Mouse (Mus musculus): ENCODE measurements around the gene N4bp2l2. TPM values are rescaled to one million over a fixed set of nuclear protein-coding genes. Genes with fewer than 3 reads are reported as not detected.

N4bp2l2 gene
- polyA plus RNA-seq, 1 experiment from 2014 or later: 47.1 TPM

DNA sequence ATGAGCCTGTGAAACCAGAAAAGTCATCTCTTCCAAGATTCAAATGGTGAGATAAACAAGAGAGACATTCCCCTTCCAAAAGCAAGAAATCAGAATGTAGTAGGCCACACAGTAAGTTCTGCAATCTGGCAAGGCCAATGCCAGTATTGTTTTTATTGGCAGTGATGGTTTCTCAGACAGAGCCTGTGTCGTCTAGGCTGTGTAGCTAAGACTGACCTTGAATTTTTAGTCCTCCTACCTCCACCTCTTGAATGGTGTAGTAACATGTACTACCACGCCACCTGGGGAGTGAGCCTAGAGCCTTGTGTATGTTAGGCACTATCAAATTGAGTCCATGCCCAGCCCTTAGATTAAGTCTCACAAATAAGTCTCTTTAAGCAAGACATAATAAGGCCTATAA is 36.3 kb downstream of the N4bp2l2 start:
- no peak for ATAC-seq (ENCODE audit: insufficient number of reproducible peaks, insufficient read depth, low FRiP score, low TSS enrichment)
- WGBS: 90% methylated on average over 2 of the region's 2 CpGs
- Histone ChIP-seq H3K36me3 (peaks cover 2% of the 10 kb centered on the region), H3K4me3 (no peak overlapping the region), H3K9ac (no peak overlapping the region), H3K27me3 (no peaks in the 10 kb centered on the region), H3K9me3 (no peaks in the 10 kb centered on the region), H3K27ac (no peak overlapping the region), H3K4me2 (replicated peaks) (no peak overlapping the region), H3K4me1 (no peaks in the 10 kb centered on the region)

DNA sequence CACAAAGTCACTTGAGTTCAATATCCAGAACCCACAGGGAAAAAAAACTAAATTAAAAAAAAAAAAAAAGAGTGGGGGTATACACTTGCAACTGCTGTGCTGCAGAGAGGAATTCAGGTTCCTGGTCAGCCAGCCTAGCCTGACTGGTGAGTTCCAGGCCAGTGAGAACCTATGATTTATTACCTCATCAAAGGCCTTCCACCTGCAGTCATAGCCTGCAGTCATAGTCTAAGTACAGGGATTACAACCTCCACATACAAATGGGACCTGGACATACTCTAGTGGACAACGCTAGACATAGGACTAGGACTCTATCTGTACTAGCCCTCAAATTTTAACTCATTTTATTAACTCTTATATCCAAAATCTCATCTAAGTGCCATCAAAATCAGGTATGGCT is 36.7 kb downstream of the N4bp2l2 start:
- WGBS: 90% methylated on average over 1 of the region's 1 CpGs
- Histone ChIP-seq H3K9me3 (no peaks in the 10 kb centered on the region), H3K9ac (no peak overlapping the region), H3K36me3 (no peaks in the 10 kb centered on the region; the same call in 1 of the 2 replicates), H3K27ac (no peak overlapping the region), H3K4me1 (no peaks in the 10 kb centered on the region), H3K27me3 (no peaks in the 10 kb centered on the region), H3K4me2 (replicated peaks) (no peak overlapping the region), H3K4me3 (no peak overlapping the region)
- no peak for ATAC-seq (ENCODE audit: insufficient number of reproducible peaks, insufficient read depth, low FRiP score, low TSS enrichment)

DNA sequence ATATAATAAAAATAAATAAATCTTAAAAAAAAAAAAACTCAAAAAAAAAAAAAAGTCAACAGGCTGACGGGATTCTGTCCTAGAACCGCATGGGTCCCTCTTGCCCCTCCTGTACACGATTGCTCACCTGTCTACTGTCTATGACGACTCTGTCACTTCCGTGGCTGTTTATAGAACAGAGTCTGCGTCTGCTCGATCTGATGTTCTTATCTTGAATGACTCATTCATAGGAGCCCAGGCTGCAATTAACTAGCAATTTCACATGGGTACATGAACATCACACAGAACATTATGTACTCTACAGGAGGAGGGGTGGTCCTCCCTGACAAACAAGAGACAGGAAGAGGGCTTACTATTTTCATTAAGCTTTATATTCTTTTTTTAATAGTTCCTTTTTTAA is 40.5 kb downstream of the N4bp2l2 start:
- ATAC-seq (ENCODE audit: insufficient number of reproducible peaks, insufficient read depth, low FRiP score, low TSS enrichment): no peak
- no peak overlapping the region for H3K9ac ChIP-seq
- H3K27me3 ChIP-seq: no peaks in the 10 kb centered on the region
- 92% methylated on average over 7 of the region's 7 CpGs for WGBS
- H3K4me3 ChIP-seq: no peak overlapping the region
- H3K27ac ChIP-seq: no peak overlapping the region
- no peaks in the 10 kb centered on the region for H3K36me3 ChIP-seq
- no peaks in the 10 kb centered on the region for H3K4me1 ChIP-seq
- H3K4me2 ChIP-seq (replicated peaks): no peak overlapping the region
- no peaks in the 10 kb centered on the region for H3K9me3 ChIP-seq

DNA sequence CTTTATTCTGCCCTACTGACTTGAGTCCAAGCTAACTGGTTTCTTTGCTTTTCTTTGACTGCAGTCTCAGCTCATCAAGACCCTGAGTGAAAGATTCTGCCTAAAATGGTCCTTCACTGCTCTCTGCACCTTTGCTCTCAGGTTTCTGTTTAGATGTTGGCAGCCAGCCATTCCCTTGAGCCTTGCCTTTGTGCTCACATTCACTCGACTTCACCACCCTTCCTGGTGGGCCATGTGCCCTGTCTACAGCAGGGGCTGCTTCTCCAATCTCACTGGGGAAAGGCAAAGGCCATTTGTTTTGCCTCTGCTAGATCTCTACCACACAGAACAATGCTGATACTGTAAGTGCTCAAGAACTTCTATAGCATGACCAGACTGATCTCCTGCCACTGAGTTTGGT is 43.2 kb downstream of the N4bp2l2 start:
- no peaks in the 10 kb centered on the region for H3K27me3 ChIP-seq
- H3K4me1 ChIP-seq: no peaks in the 10 kb centered on the region
- 23% methylated on average over 1 of the region's 1 CpGs for WGBS
- no peak overlapping the region for H3K4me3 ChIP-seq
- no peak overlapping the region for H3K9ac ChIP-seq
- ATAC-seq (ENCODE audit: insufficient number of reproducible peaks, insufficient read depth, low FRiP score, low TSS enrichment): no peak
- no peak overlapping the region for H3K27ac ChIP-seq
- H3K4me2 ChIP-seq (replicated peaks): no peak overlapping the region
- no peaks in the 10 kb centered on the region for H3K36me3 ChIP-seq
- H3K9me3 ChIP-seq: no peaks in the 10 kb centered on the region

DNA sequence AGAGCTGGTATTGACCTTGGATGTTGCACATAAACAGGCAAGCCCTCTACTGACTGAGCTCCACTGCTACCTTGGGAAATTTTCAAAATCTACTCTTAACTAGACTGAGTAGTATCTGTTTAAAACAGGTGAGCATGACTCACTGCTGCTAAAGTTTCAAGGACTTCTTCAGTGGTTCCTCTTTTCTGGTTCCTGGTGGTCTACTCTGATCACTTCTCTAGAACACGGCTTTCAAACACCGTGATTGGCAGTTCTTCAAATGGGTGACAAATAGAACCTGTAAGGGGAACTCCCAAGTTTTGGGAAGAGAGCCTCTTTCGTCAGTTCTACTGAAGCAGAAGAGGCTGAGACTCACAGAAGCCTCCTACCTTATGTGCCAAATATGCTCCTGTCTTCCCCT is 44.4 kb downstream of the N4bp2l2 start:
- Histone ChIP-seq H3K36me3 (no peaks in the 10 kb centered on the region), H3K4me2 (replicated peaks) (no peak overlapping the region), H3K9me3 (no peaks in the 10 kb centered on the region), H3K9ac (no peak overlapping the region), H3K27me3 (no peaks in the 10 kb centered on the region), H3K4me1 (no peaks in the 10 kb centered on the region), H3K4me3 (no peak overlapping the region), H3K27ac (no peak overlapping the region)
- ATAC-seq (ENCODE audit: insufficient number of reproducible peaks, insufficient read depth, low FRiP score, low TSS enrichment): no peak
- WGBS: 93% methylated on average over 3 of the region's 3 CpGs

DNA sequence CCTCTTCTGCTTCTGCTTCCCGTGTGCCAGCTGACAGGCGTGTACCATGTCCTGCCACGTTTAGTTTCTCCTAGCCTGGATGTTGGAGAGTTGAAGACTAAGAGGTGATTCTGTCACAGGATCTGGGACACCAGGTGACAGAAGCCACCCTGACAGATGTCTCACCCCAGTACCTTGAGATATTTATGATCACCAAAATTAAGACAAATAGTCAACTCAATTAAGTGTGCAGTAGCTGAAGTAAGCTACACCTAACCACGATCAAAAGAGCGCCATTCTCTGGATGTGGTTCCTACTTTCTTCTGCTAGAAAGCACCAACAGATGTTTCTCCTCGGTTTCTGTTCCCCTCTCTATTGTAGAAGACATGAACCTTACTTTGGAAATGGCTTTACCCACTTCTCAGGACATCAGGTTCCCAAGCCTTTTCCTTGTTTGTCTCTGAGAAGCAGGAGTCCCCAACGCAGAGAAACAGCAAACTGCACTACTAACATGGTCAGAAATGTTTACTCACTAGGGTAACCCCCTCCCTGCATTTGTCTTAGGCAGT is 45.3 kb downstream of the N4bp2l2 start:
- no peak for ATAC-seq (ENCODE audit: insufficient number of reproducible peaks, insufficient read depth, low FRiP score, low TSS enrichment)
- Histone ChIP-seq H3K9me3 (no peaks in the 10 kb centered on the region), H3K27ac (no peak overlapping the region), H3K9ac (no peak overlapping the region), H3K36me3 (no peaks in the 10 kb centered on the region), H3K27me3 (no peaks in the 10 kb centered on the region), H3K4me3 (no peak overlapping the region), H3K4me1 (no peaks in the 10 kb centered on the region), H3K4me2 (replicated peaks) (no peak overlapping the region)
- 87% methylated on average over 7 of the region's 7 CpGs for WGBS

DNA sequence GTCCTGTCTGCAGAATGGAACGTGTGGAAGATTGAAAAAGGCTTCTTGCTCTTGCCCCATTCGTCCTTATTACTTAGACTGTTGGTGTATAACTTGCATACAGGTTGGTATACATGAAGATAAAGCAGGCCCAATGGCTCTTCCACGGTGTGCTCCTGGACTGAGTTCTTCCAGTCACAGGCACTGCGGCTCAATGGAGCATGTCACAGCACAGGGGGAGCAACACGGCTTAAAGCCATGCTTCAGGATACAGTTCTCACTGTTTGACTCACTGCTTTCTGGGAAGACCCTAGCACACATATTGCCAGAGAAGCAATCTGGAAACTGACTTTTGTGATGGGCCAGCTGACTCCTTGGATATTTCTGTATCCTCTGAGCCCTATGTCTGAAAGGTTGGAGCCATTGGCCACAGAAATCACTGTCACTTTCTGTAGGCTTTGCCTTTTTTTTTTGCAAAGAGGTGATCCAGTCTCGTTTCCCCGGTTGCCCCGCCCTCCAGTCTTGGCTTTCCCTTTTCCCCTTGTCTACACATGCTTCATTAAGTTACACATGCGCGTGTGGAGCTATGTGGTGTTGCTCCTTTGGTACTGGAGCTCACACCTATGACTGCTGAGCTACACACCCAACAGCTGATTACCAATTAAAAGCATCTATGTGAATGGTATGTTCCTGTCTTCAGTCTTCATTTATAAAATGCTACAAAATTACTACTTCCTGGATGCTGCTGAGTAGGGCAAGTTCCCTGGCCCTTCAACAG is 47.2 kb downstream of the N4bp2l2 start:
- ATAC-seq (ENCODE audit: insufficient number of reproducible peaks, insufficient read depth, low FRiP score, low TSS enrichment): no peak
- Histone ChIP-seq H3K4me3 (no peak overlapping the region), H3K9ac (no peak overlapping the region), H3K4me2 (replicated peaks) (no peak overlapping the region), H3K4me1 (no peaks in the 10 kb centered on the region), H3K27me3 (no peaks in the 10 kb centered on the region), H3K9me3 (no peaks in the 10 kb centered on the region), H3K36me3 (no peaks in the 10 kb centered on the region), H3K27ac (no peak overlapping the region)
- 88% methylated on average over 10 of the region's 10 CpGs for WGBS

DNA sequence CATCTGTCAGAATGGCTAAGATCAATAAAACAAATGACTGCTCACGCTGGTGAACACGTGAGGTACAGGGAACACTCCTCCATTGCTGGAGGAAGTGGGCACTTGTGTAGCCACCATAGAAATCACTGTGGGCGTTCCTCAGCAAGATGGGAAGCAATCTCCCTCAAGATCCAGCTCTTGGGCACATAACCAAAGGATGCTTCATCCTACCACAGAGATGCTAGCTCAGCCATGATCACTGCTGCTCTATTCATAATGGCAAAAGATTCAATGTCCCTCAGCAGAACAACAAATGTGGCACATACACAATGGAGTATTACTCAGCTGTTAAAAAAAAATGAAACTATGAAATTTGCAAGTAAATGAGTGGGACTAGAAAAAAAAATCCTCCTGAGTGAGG is 49.3 kb downstream of the N4bp2l2 start:
- Histone ChIP-seq H3K9ac (no peak overlapping the region), H3K36me3 (no peaks in the 10 kb centered on the region), H3K27me3 (no peaks in the 10 kb centered on the region), H3K4me3 (no peak overlapping the region), H3K27ac (no peak overlapping the region), H3K4me2 (replicated peaks) (no peak overlapping the region), H3K9me3 (no peaks in the 10 kb centered on the region), H3K4me1 (no peaks in the 10 kb centered on the region)
- no peak for ATAC-seq (ENCODE audit: insufficient number of reproducible peaks, insufficient read depth, low FRiP score, low TSS enrichment)
- WGBS: 72% methylated on average over 3 of the region's 3 CpGs

DNA sequence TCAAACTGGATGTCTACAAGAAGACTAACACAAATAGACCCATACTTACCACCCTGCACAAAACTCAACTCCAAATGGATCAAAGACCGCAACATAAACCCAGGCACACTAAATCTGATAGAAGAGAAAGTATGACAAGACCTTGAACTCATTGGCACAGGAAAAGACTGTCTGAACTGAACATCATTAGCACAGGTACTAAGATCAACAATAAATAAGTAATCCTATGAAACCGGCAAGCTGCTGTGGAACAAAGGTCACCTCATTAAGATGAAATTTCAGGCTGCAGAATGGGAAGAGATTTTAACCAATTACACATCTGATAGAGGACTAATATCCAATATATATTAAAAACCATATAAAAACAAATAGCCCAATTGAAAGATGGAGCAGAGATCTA is 49.8 kb downstream of the N4bp2l2 start:
- no peaks in the 10 kb centered on the region for H3K27me3 ChIP-seq
- H3K9me3 ChIP-seq: no peaks in the 10 kb centered on the region
- H3K4me1 ChIP-seq: no peaks in the 10 kb centered on the region
- no peak overlapping the region for H3K4me2 ChIP-seq (replicated peaks)
- ATAC-seq (ENCODE audit: insufficient number of reproducible peaks, insufficient read depth, low FRiP score, low TSS enrichment): no peak
- no peak overlapping the region for H3K4me3 ChIP-seq
- WGBS: 93% methylated on average over 2 of the region's 2 CpGs
- H3K9ac ChIP-seq: no peak overlapping the region
- H3K36me3 ChIP-seq: no peaks in the 10 kb centered on the region
- no peak overlapping the region for H3K27ac ChIP-seq

DNA sequence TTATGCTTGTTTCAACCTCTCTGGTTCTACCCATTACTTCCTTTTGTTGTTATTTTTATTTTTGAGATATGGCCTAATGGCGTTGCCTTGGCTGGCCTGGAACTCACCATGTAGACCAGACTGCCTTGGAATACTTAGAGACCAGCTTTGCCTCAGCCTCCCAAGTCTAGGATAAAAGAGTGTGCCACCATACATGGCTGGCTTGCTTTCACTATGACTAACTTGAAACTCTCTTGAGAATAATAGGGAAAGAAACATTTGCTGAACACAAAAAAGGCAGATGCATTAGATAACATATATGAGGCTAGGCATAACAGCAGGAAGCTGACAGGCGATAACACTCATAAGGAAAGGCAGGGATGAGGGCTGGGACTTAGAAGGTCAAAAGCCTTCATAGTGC is 51.9 kb downstream of the N4bp2l2 start:
- Histone ChIP-seq H3K36me3 (no peaks in the 10 kb centered on the region), H3K4me1 (no peaks in the 10 kb centered on the region)
- 82% methylated on average over 2 of the region's 2 CpGs for WGBS

DNA sequence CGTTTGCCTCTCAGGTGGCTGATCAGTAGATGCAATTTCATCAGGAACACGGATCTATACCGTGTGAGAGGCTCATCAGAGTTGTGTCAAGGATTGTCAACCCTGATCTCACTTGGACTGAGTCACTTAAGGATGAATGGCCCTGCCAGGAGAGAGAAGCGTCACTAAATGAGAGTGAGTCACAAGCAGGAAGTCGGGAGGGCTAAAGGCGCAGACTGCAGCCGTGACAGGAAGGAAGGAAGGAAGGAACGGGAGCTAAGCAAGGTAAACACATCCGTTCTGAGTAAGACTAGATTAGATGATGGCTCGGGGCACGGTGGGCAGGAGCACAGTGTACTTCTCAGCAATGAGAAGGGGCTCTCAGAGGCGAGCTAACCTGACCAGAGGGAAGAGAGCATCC is 54.3 kb downstream of the N4bp2l2 start:
- no peak for ATAC-seq (ENCODE audit: insufficient number of reproducible peaks, insufficient read depth, low FRiP score, low TSS enrichment)
- Histone ChIP-seq H3K36me3 (0 out of 2 replicates have a peak, but pooled peaks cover 3% of the 10 kb centered on the region), H3K4me2 (replicated peaks) (no peak overlapping the region), H3K27me3 (no peaks in the 10 kb centered on the region), H3K4me1 (no peaks in the 10 kb centered on the region), H3K4me3 (no peak overlapping the region), H3K27ac (no peak overlapping the region), H3K9me3 (no peaks in the 10 kb centered on the region), H3K9ac (no peak overlapping the region)
- 66% methylated on average over 12 of the region's 12 CpGs for WGBS

More for the DNA sequence above, 51.9 kb downstream of the N4bp2l2 start:
- Histone ChIP-seq H3K27ac (no peak overlapping the region), H3K9me3 (no peaks in the 10 kb centered on the region), H3K4me3 (no peak overlapping the region), H3K4me2 (replicated peaks) (no peak overlapping the region), H3K9ac (no peak overlapping the region), H3K27me3 (no peaks in the 10 kb centered on the region)
- ATAC-seq (ENCODE audit: insufficient number of reproducible peaks, insufficient read depth, low FRiP score, low TSS enrichment): no peak

DNA sequence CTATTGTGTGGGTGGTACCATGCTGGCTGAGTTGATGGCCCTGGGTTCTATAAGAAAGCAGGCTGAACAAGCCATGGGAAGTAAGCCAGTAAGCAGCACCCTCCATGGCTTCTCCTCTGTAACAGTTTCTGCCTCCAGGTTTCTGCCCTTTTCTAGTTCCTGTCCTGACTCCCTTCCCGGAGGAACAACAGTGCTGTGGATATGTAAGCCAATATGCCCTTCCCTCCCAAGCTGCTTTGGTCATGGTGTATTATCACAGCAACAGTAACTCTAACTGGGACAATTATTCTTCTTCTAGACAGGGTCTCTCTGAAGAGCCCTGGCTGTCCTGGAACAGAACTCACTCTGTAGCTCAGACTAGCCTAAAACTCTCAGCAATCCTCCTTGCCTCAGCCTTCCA is 54.8 kb downstream of the N4bp2l2 start:
- Histone ChIP-seq H3K27ac (no peak overlapping the region), H3K36me3 (0 out of 2 replicates have a peak, but pooled peaks cover 3% of the 10 kb centered on the region), H3K4me1 (no peaks in the 10 kb centered on the region), H3K27me3 (no peaks in the 10 kb centered on the region), H3K4me2 (replicated peaks) (no peak overlapping the region), H3K9me3 (no peaks in the 10 kb centered on the region), H3K9ac (no peak overlapping the region), H3K4me3 (no peak overlapping the region)
- ATAC-seq (ENCODE audit: insufficient number of reproducible peaks, insufficient read depth, low FRiP score, low TSS enrichment): no peak
- 67% methylated on average over 1 of the region's 1 CpGs for WGBS

All from embryonic facial prominence, embryonic 12.5 days (tissue).